Mouse (Mus musculus) heart, adult 11 months (tissue): ENCODE results near the gene Dennd4c.

Experiments
- DNase-seq: peaks from one replicate; pipeline ENCODE4 v3.0.0; 2022

Gene Dennd4c

GRCm38 (mm10) chr4:86748336-86749291 is at the start of gene Dennd4c:
Gene Dennd4c, plus strand, starts transcription at chr4:86748555.
- DNase-seq: peak; percentile 99

DNA sequence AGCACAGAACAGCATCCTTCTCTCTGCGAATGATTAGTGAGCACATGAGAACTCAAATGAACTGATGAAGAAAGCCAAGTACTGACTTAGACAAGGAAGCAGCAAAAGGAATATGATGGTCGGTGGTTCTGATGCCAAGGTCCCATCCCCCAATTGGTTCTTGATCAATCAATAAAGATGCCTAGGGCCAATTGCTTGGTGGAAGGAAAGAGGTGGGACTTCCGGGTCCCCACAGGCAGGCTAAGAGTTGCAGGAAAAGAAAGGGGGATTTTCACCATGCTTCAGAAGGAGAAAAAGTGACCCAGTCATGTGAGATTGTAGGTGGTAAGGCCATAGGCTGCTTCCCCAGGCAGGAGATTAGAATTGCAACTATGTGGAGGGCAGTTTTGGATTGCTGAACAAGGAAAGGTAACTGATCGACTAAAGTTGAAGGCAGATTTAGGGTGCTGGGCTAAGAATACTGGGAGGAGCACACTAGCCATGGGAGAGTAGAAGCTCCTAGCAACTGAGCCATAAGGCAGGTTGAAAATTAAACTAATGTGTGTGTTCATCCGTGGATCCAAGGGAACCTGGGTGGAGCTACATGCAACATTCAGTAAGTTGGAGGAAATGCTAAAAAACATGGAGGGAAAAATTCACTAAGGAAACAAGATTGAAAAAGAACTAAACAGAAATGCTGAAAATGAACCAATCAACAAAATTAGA is 49.0 kb upstream of the Dennd4c start:
- peak; percentile 57 for DNase-seq

GRCm38 (mm10) chr4:86708801-86709200 is 39.6 kb upstream of the Dennd4c start:
- no peak for DNase-seq

DNA sequence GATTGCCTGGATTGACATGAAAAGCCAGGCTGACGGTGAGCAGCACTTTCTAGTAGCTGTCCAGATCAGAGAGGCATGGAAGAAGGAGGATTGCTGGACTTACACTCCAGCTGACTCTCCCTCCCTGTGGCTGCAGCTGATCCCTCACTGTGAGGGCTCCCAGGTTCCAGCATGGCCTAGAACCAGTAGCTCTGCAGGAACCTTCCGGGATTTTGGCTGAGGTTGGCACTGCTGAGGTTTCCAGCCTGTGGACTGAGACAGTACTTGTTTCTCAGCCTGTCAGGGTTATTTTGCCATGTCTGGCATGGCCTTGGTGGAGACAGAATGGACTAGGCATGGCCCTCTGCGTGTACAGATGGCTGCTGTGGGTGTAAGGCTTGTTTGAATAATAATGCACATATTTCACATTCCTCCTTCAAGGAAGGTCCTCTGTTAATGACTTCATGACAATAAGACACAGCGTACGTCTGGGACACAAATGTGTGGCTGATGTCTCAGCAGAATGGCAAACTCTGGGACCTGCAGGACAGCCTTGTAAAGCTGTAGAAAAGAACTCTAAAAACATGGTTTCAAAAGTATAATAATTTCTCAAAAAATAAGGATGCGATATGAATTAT is 38.2 kb upstream of the Dennd4c start:
- DNase-seq: no peak

DNA sequence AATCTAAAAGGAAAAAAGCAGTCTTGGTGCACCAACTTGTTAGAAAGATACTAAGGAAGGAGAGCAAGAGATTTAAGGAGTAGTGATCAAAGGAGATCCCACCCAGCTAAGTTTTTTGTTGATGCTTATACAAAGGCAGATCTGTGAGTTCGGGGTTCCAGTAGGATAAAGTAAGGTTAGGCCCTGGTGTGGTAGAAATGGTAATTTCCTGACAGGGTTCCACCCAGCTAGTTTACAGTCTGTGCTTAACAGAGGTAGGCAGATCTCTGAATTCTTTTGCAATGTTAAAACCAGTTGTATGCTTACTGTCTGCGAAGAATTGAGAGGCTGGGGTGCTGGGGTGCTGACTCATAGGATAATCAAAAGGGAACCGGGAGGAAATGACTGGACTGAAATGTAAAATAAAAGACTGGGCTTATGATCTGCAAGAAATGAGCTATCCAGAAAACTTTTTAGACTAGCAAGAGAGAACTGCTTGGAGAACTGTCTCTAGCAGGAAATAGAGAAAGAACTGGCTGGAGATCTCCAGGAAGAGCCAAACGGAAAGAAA is 37.6 kb upstream of the Dennd4c start:
- DNase-seq: no peak

- DNase-seq: peak; percentile 97
Observed at GRCm38 (mm10) chr4:86712751-86713195, 35.6 kb upstream of the Dennd4c start.

GRCm38 (mm10) chr4:86713518-86713917 is 34.8 kb upstream of the Dennd4c start:
- peak; percentile 92 for DNase-seq

- no peak for DNase-seq
Observed at GRCm38 (mm10) chr4:86715341-86715740, 33.0 kb upstream of the Dennd4c start.

DNA sequence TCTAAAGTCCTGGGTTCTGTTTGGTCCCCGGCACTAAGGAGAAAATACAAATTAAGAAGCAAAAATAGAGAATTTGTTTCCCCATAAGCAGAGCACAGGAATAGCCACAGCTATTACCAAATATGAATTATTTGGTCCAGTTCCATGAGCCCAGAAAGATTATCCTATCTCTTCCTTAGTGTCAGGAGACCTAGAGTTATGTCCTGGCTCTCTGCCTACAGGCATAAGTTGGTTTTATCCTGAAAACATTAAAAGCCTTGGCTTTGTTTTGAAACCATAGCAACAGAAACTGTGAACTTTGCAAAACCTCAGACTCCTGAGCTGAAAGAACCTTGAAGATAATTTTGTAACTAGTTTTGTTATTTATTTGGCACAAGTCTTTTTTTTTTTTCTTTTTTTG is 31.2 kb upstream of the Dennd4c start:
- no peak for DNase-seq

DNA sequence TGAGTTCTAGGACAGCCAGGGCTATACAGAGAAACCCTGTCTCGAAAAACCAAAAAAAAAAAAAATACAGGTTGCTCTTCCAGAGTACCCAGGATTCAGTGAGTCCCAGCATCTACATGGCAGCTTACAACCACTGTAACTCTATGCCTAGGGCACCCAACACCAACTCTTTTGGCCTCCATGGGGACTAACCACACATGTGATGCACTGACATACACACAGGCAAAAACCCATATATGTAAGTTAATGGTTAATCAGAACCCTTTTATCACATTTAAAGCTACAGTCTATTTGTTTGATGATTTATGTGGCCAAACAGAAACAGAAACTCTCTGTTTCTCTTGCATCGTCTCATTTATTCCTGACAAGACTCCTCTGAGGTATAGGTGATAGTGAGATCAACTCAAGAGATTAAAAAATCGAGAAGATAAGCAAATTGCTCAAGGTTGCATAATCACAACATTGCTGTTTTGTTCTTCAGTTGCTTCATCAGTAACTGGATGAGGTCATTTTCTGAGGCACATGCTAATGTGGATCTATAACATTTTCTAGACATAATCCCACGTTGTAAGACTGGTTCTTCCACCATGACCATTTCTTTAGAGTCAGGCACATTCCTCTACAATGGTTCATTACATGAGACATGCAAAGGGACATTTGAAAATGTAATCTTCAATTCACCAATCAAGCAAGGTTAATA is 29.3 kb upstream of the Dennd4c start:
- DNase-seq: no peak

- DNase-seq: no peak
Observed at GRCm38 (mm10) chr4:86721856-86722358, 26.4 kb upstream of the Dennd4c start.

GRCm38 (mm10) chr4:86725175-86725574 is 23.2 kb upstream of the Dennd4c start:
- DNase-seq: no peak

DNA sequence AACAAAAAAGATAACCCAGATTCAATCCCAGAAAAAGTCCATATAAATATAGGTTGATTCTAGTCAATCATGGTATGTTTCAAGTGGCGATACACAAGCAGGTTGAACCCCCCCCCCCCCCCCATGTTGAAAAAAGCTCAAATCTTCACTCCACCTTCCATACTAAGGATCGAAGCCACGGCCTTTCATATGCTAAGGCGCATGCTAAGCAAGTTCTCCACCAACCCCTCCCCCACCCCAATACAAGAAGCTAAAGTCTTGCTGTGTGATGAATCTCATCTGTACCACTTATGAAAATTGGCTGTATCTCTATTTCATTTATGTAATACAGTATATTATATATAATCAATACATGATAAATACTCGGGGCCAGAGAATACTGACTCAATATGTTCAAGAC is 22.2 kb upstream of the Dennd4c start:
- DNase-seq: no peak

- DNase-seq: no peak
Observed at GRCm38 (mm10) chr4:86729829-86730228, 18.5 kb upstream of the Dennd4c start.

DNA sequence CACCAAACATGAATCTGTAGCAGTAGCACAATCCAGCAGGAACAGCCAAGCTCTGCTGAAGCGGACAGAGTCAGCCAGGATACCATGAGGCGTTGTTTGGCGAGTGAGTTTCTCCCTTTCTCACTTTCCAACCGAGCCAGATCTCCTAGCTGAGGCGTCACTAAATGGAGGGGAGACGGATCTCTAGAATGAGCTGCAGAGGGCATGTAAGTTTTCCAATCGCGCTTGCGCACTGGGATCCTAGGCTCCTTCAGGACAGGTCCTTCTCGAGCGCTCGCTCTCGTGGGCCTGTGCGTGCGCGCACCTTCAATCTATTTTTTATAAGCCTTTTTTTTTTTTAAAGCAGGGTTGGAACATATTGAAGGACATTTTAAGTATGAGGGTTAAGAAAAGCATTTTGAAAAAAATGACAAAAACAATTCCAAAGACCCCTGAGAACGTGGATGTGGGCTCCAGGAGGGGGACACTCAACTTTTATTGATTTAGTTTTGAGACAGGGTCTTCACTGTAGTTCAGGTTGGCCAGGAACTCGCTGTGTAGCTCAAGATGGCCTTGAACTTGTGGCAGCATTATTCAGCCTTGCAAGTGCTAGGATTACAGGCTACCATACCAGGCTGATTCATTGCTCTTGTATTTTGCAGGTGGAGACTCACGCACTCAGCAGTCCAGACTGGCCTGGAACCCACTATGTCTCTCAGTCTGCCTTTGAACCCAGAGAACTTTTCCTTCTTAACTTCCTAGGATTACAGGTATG is 14.1 kb upstream of the Dennd4c start:
- DNase-seq: no peak

- DNase-seq: no peak
Observed at GRCm38 (mm10) chr4:86739308-86739993, 8.9 kb upstream of the Dennd4c start.

- DNase-seq: no peak
Observed at GRCm38 (mm10) chr4:86749361-86749841, 1.0 kb downstream of the Dennd4c start.

DNA sequence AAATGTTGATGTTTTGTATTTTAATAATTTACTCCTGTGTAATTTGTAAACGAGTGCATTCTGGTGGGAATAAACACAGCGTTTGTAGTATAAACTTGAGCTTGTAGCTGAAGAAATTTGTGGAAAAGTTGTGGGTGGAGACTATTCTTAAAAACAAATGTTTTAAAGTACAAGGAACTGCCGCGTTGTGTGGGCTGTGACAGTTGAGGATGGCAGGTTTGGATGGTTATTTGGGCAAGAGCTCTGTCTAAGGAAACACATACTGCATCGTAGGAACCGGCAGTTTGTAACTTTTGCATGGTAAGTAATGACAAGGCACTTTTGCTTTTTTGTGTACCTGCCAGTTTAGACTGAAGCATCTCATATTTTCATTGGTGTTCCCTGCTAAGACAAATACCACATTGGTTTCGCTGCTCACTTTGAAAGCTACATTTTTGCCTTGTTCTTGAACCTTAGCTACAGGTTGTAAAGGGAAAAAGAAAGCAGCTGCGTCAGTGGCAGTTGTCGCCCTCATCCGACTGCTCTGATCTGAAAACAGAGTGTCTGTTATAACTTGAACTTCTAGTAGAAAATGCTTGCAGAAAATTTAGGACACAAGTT is 2.1 kb downstream of the Dennd4c start:
- DNase-seq: peak; percentile 81

- DNase-seq: no peak
Observed at GRCm38 (mm10) chr4:86764307-86764706, 16.0 kb downstream of the Dennd4c start.

GRCm38 (mm10) chr4:86777587-86777986 is 29.2 kb downstream of the Dennd4c start:
- DNase-seq: peak; percentile 86
